In the genomic region with DNA sequence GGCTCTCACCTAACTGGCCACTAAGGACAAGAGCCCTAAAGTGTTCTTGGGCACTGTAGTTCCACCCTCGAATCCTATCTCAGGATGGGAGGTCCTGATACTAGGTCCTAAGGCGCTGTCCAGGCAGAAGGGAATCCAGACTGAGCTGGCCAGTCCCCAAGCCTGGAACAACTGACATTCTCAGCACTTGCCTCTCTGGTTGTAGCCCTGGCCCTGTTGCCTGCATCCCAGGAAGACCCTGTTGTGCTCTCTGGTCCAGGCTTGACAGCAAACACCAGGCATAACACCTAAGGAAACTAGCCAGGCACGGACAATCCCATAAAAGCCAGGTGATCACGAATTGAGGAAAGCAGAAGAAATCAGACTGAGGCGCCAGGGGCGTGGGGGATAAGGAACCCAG, we compare ENCODE assay signal across 11 mouse cellular contexts. TPM values are rescaled to one million over a fixed set of nuclear protein-coding genes. Genes with fewer than 3 reads are reported as not detected.
DNase-seq lines count a peak whose midpoint lies in the region; ATAC-seq and TF ChIP-seq lines count a peak whose summit lies in the region.
"Had no signal": no experiment of that assay in that cellular context is flagged by ENCODE, and none has a peak within 500 bp of the region (broad histone marks: within the 10 kb centered on the region; RNA-seq: fewer than 3 reads in every experiment).

No protein-coding gene starts in this region.

- no peak for DNase-seq in heart, adult 2 months
- DNase-seq in forebrain, embryonic 14.5 days (ENCODE audit: low spot score): no peak
- DNase-seq in midbrain, embryonic 10.5 days (ENCODE audit: low spot score): peak; percentile 27
- DNase-seq in right cerebral cortex, postnatal 25 days: no peak
- DNase-seq in cerebellum, postnatal 4 days (ENCODE audit: low spot score in 2 of 2): no peak
- no peak for DNase-seq in lung, adult 18-20 months
- DNase-seq: B cell, adult 2 months; kidney, adult 18-20 months had no signal

- H3K9me3 ChIP-seq in heart, embryonic 12.5 days (replicated peaks): no peaks in the 10 kb centered on the region
- no peaks in the 10 kb centered on the region for H3K9me3 ChIP-seq in E14TG2a.4 (ENCODE audit: low read length)
- no peaks in the 10 kb centered on the region for H3K9me3 ChIP-seq in forebrain, embryonic 14.5 days (replicated peaks; ENCODE audit: control insufficient read depth, low read length)
- no peaks in the 10 kb centered on the region for H3K9me3 ChIP-seq in midbrain, embryonic 10.5 days (replicated peaks)

- TF ChIP-seq POLR2A in heart, adult 2 months (IDR thresholded peaks at IDR 0.05; ENCODE audit: insufficient read depth, low read depth, low read length): no peak

- H3K27me3 ChIP-seq in heart, embryonic 12.5 days (replicated peaks): peaks cover 15% of the 10 kb centered on the region
- H3K27me3 ChIP-seq in heart, adult 2 months (ENCODE audit: control insufficient read depth, insufficient read depth, low read length): no peaks in the 10 kb centered on the region
- H3K27me3 ChIP-seq in E14TG2a.4 (ENCODE audit: insufficient read depth, low read length): peaks cover 62% of the 10 kb centered on the region
- no peaks in the 10 kb centered on the region for H3K27me3 ChIP-seq in forebrain, embryonic 14.5 days (replicated peaks; ENCODE audit: control insufficient read depth, insufficient read depth, low read length)
- H3K27me3 ChIP-seq in midbrain, embryonic 10.5 days (ENCODE audit: low read depth, poor library complexity, severe bottlenecking): no peaks in the 10 kb centered on the region

- no peak for ATAC-seq in heart, embryonic 12.5 days (ENCODE audit: insufficient number of reproducible peaks, low FRiP score)
- no peak for ATAC-seq in forebrain, embryonic 14.5 days

- H3K36me3 ChIP-seq in heart, embryonic 12.5 days: no peaks in the 10 kb centered on the region
- no peaks in the 10 kb centered on the region for H3K36me3 ChIP-seq in heart, adult 2 months (ENCODE audit: control insufficient read depth, insufficient read depth, low read length)
- H3K36me3 ChIP-seq in E14TG2a.4 (ENCODE audit: insufficient read depth, low read length): no peaks in the 10 kb centered on the region
- H3K36me3 ChIP-seq in forebrain, embryonic 14.5 days (ENCODE audit: control insufficient read depth, insufficient read depth, low read length): 0 out of 2 replicates have a peak, but pooled peaks cover 7% of the 10 kb centered on the region
- peaks cover 53% of the 10 kb centered on the region for H3K36me3 ChIP-seq in midbrain, embryonic 10.5 days

- no peak overlapping the region; the same call in 1 of the 2 replicates for H3K4me3 ChIP-seq in heart, embryonic 12.5 days
- H3K4me3 ChIP-seq in heart, adult 2 months: no peak overlapping the region
- peak overlapping the region; percentile 26; the same call in 1 of the 2 replicates for H3K4me3 ChIP-seq in E14TG2a.4 (replicated peaks; ENCODE audit: low read length)
- no peak overlapping the region for H3K4me3 ChIP-seq in forebrain, embryonic 14.5 days (ENCODE audit: low read depth, low read length)
- H3K4me3 ChIP-seq in midbrain, embryonic 10.5 days: peak overlapping the region; percentile 46

- no peak for TF ChIP-seq CTCF in heart, adult 2 months (IDR thresholded peaks at IDR 0.05)
- no peak for TF ChIP-seq CTCF in E14TG2a.4 (conservative IDR thresholded peaks at IDR 0.05; ENCODE audit: low read length)

- TF ChIP-seq EP300 in heart, adult 2 months (IDR thresholded peaks at IDR 0.05; ENCODE audit: insufficient read depth, low read depth, low read length): no peak

- 0 out of 2 replicates have a peak overlapping the region, but pooled peaks have one; percentile 37 for H3K9ac ChIP-seq in heart, embryonic 12.5 days
- no peak overlapping the region for H3K9ac ChIP-seq in heart, adult 2 months (ENCODE audit: low read depth, low read length)
- peak overlapping the region; percentile 40; the same call in 1 of the 2 replicates for H3K9ac ChIP-seq in forebrain, embryonic 14.5 days (ENCODE audit: low read length)

- peak overlapping the region; percentile 9 for H3K27ac ChIP-seq in heart, embryonic 12.5 days (ENCODE audit: poor library complexity, severe bottlenecking)
- no peak overlapping the region for H3K27ac ChIP-seq in heart, adult 2 months
- H3K27ac ChIP-seq in forebrain, embryonic 14.5 days (ENCODE audit: low read depth, low read length): peak overlapping the region; percentile 75
- peak overlapping the region; percentile 85 for H3K27ac ChIP-seq in midbrain, embryonic 10.5 days (replicated peaks)

- 17% methylated on average over 6 of the region's 6 CpGs for WGBS in heart, embryonic 12.5 days
- WGBS in heart, adult 2 months: 48% methylated on average over 6 of the region's 6 CpGs
- WGBS in forebrain, embryonic 14.5 days: 23% methylated on average over 6 of the region's 6 CpGs
- WGBS in midbrain, embryonic 10.5 days: 17% methylated on average over 6 of the region's 6 CpGs

- H3K79me2 ChIP-seq in heart, adult 2 months (replicated peaks; ENCODE audit: control insufficient read depth, insufficient read depth, low read length): no peaks in the 10 kb centered on the region

- H3K4me2 ChIP-seq in heart, embryonic 12.5 days: peak overlapping the region; percentile 58
- H3K4me2 ChIP-seq in forebrain, embryonic 14.5 days (ENCODE audit: low read length): peak overlapping the region; percentile 28

- intact Hi-C loops in heart, adult 2 months (cut with DNase I): no loop called here

- peaks cover 43% of the 10 kb centered on the region for H3K4me1 ChIP-seq in heart, embryonic 12.5 days (replicated peaks)
- no peaks in the 10 kb centered on the region for H3K4me1 ChIP-seq in heart, adult 2 months (ENCODE audit: control insufficient read depth, insufficient read depth, low read length)
- peaks cover 34% of the 10 kb centered on the region for H3K4me1 ChIP-seq in E14TG2a.4 (replicated peaks; ENCODE audit: low read depth, low read length)
- H3K4me1 ChIP-seq in forebrain, embryonic 14.5 days (ENCODE audit: control insufficient read depth, insufficient read depth, low read length): peaks cover 43% of the 10 kb centered on the region
- H3K4me1 ChIP-seq in midbrain, embryonic 10.5 days: peaks cover 83% of the 10 kb centered on the region

RNA-seq across cellular contexts. Expression of gene Cntfr, which starts 14.1 kb away (rescaled TPM):
- polyA plus RNA-seq in heart, embryonic 12.5 days (2016; fragmentation: Nextera tagmentation; extraction: Ambion mirVana): 3.7 TPM in 2 replicates
- total RNA-seq in heart, adult 2 months (2021): 1 to 10 TPM; 4.1 to 5.4 TPM
- 8.5 and 11.4 TPM in 2 replicates for polyA plus RNA-seq in heart, adult 2 months (2012; rRNA removed)
- 12.6 and 12.7 TPM in 2 replicates for polyA plus RNA-seq in forebrain, embryonic 14.5 days (2014; fragmentation: Nextera tagmentation; extraction: Ambion mirVana)
- 27.1 and 35.8 TPM in 2 replicates for polyA plus RNA-seq in midbrain, embryonic 10.5 days (2016; fragmentation: Nextera tagmentation; extraction: Ambion mirVana)
- total RNA-seq: megakaryocyte progenitor cell, adult 5-6 weeks had no signal

RNA-seq across cellular contexts. Expression of gene Il11ra1, which starts 17.0 kb away (rescaled TPM):
- polyA plus RNA-seq in heart, embryonic 12.5 days (2016; fragmentation: Nextera tagmentation; extraction: Ambion mirVana): 148 and 159 TPM in 2 replicates
- total RNA-seq in heart, adult 2 months (2021): 10 to 100 TPM; 88.2 to 99.3 TPM
- 79.9 and 108 TPM in 2 replicates for polyA plus RNA-seq in heart, adult 2 months (2012; rRNA removed)
- 23.9 and 24.3 TPM in 2 replicates for polyA plus RNA-seq in forebrain, embryonic 14.5 days (2014; fragmentation: Nextera tagmentation; extraction: Ambion mirVana)
- 69.0 TPM in 2 replicates for polyA plus RNA-seq in midbrain, embryonic 10.5 days (2016; fragmentation: Nextera tagmentation; extraction: Ambion mirVana)

RNA-seq across cellular contexts. Expression of gene Rpp25l, which starts 30.5 kb away (rescaled TPM):
- polyA plus RNA-seq in heart, embryonic 12.5 days (2016; fragmentation: Nextera tagmentation; extraction: Ambion mirVana): 39.7 and 40.9 TPM in 2 replicates
- total RNA-seq in heart, adult 2 months (2021): 10 to 100 TPM; 30.1 to 32.3 TPM
- 33.2 and 33.8 TPM in 2 replicates for polyA plus RNA-seq in heart, adult 2 months (2012; rRNA removed)
- polyA plus RNA-seq in forebrain, embryonic 14.5 days (2014; fragmentation: Nextera tagmentation; extraction: Ambion mirVana): 72.2 and 83.3 TPM in 2 replicates
- 86.4 and 91.5 TPM in 2 replicates for polyA plus RNA-seq in midbrain, embryonic 10.5 days (2016; fragmentation: Nextera tagmentation; extraction: Ambion mirVana)

RNA-seq across cellular contexts. Expression of gene Dctn3, which starts 40.2 kb away (rescaled TPM):
- polyA plus RNA-seq in heart, embryonic 12.5 days (2016; fragmentation: Nextera tagmentation; extraction: Ambion mirVana): 113 and 118 TPM in 2 replicates
- 10 to 100 TPM; 68.4 to 75.7 TPM for total RNA-seq in heart, adult 2 months (2021)
- 49.1 and 54.3 TPM in 2 replicates for polyA plus RNA-seq in heart, adult 2 months (2012; rRNA removed)
- polyA plus RNA-seq in forebrain, embryonic 14.5 days (2014; fragmentation: Nextera tagmentation; extraction: Ambion mirVana): 301 and 330 TPM in 2 replicates
- 150 and 167 TPM in 2 replicates for polyA plus RNA-seq in midbrain, embryonic 10.5 days (2016; fragmentation: Nextera tagmentation; extraction: Ambion mirVana)

RNA-seq across cellular contexts. Expression of gene Enho, which starts 42.7 kb away (rescaled TPM):
- polyA plus RNA-seq in heart, embryonic 12.5 days (2016; fragmentation: Nextera tagmentation; extraction: Ambion mirVana): 4.4 and 4.9 TPM in 2 replicates
- total RNA-seq in heart, adult 2 months (2021): 1 to 10 TPM; 8.1 to 8.3 TPM
- polyA plus RNA-seq in heart, adult 2 months (2012; rRNA removed): 20.4 and 22.3 TPM in 2 replicates
- 64.7 and 73.9 TPM in 2 replicates for polyA plus RNA-seq in forebrain, embryonic 14.5 days (2014; fragmentation: Nextera tagmentation; extraction: Ambion mirVana)
- 23.2 and 31.4 TPM in 2 replicates for polyA plus RNA-seq in midbrain, embryonic 10.5 days (2016; fragmentation: Nextera tagmentation; extraction: Ambion mirVana)
- total RNA-seq: megakaryocyte progenitor cell, adult 5-6 weeks had no signal

Comparison
In these comparisons a context has a peak if more than half of its experiments do, and no peak if none do; other contexts are left out.
1. H3K4me3 ChIP-seq: peak in E14TG2a.4 (single experiment) and midbrain, embryonic 10.5 days (single experiment); none in heart, embryonic 12.5 days (single experiment), heart, adult 2 months (single experiment) and forebrain, embryonic 14.5 days (single experiment).